Mouse (Mus musculus) liver, embryonic 14.5 days (tissue): ENCODE data around the gene Gimap9.

ENCODE experiments used
- CTCF ChIP-seq: IDR thresholded peaks from 2 replicates; pipeline ENCODE4 v1.5.1; 2016; ENCODE audit warnings: antibody characterized with exemption, low read depth, control low read depth
- EP300 ChIP-seq: IDR thresholded peaks from 2 replicates; pipeline ENCODE4 v1.6.1; 2016; ENCODE audit warnings: antibody characterized with exemption, low read depth

GRCm38 (mm10) chr6:48706130-48706529 lies 30.2 kb downstream of the Gimap9 start:
- TF ChIP-seq CTCF: no peak
- no peak for TF ChIP-seq EP300
